Mouse (Mus musculus): Measurements from ENCODE around the gene Pou2f2.

Gene Pou2f2

GRCm38 (mm10) chr7:25082510-25082909 is 97.0 kb downstream of the Pou2f2 start:
- in situ Hi-C loops (cut with MboI; ENCODE audit: low pct_unique_long_range_greater_than_20kb in 1 of 2, low sequenced_read_pairs in 2 of 2, unreplicated experiment in 1 of 2), result no loop called here

DNA sequence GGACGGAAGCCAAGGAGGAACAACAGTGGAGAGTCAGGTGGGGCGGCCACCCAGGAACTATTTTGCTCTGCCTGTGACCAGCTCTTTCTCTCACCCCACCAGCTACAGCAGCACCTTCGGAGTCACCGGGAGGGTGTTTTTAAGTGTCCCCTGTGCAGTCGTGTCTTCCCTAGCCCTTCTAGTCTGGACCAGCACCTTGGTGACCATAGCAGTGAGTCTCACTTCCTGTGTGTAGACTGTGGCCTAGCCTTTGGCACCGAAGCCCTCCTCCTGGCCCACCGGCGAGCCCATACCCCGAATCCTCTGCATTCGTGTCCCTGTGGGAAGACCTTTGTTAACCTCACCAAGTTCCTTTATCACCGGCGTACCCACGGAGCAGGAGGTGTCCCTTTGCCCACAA is 99.1 kb downstream of the Pou2f2 start:
- in situ Hi-C loops (cut with MboI; ENCODE audit: low pct_unique_long_range_greater_than_20kb in 1 of 2, low sequenced_read_pairs in 2 of 2, unreplicated experiment in 1 of 2), result no loop called here

DNA sequence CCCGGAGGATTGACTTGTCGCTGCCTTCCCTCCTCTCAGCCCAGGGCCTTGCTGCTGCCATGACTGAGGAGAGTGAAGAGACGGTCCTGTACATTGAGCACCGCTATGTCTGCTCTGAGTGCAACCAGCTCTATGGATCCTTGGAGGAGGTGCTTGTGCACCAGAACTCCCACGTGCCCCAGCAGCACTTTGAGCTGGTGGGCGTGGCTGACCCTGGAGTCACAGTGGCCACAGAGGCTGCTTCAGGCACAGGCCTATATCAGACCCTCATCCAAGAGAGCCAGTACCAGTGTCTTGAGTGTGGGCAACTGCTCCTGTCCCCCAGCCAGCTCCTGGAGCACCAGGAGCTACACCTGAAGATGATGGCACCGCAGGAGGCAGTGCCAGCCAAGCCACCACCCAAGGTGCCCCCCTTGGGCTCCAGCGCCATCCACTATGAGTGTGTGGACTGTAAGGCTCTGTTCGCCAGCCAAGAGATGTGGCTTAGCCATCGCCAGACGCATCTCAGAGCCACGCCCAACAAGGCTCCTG is 100.0 kb downstream of the Pou2f2 start:
- in situ Hi-C loops (cut with MboI; ENCODE audit: low pct_unique_long_range_greater_than_20kb in 1 of 2, low sequenced_read_pairs in 2 of 2, unreplicated experiment in 1 of 2), result no loop called here

DNA sequence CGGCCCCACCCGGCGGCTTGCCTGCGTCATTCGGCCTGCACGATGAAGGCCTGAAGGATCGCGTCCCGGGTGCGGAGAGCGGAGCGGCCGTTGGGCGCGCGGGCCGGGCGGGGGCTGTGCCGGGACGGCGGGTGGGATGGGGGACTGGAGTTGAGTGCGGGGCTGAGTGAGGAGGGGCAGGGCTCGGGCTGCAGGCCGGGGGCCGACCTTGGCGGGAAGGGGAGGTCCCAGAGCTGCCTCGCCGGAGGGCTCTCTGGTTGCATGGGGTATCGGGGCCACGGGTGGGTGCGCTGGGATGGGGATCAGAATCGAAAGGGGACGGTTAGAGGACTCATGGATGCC is 102.1 kb downstream of the Pou2f2 start:
- in situ Hi-C loops (cut with MboI; ENCODE audit: low pct_unique_long_range_greater_than_20kb in 1 of 2, low sequenced_read_pairs in 2 of 2, unreplicated experiment in 1 of 2), result no loop called here

GRCm38 (mm10) chr7:25076663-25077413 is 102.7 kb downstream of the Pou2f2 start:
- in situ Hi-C loops (cut with MboI; ENCODE audit: low pct_unique_long_range_greater_than_20kb in 1 of 2, low sequenced_read_pairs in 2 of 2, unreplicated experiment in 1 of 2), result no loop called here

DNA sequence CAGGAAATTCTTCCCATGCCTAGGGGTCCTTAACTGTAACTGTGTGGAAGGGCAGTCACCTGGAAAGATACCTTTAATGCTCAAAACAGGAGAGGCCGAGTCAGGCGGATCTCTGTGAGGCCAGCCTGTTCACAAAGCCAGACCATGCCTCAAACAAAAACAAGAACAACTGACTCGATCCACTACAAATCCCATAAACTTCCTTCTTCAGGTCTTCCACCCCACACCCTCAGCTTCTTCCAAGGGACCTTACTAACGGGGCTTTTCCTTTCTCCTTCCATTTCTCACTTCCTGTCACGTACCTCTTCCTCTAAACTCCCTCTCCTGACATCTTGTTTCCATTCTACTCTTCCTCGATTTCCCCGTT is 103.2 kb downstream of the Pou2f2 start:
- in situ Hi-C loops (cut with MboI; ENCODE audit: low pct_unique_long_range_greater_than_20kb in 1 of 2, low sequenced_read_pairs in 2 of 2, unreplicated experiment in 1 of 2), result no loop called here

GRCm38 (mm10) chr7:25073924-25074323 is 105.6 kb downstream of the Pou2f2 start:
- in situ Hi-C loops (cut with MboI; ENCODE audit: low pct_unique_long_range_greater_than_20kb in 1 of 2, low sequenced_read_pairs in 2 of 2, unreplicated experiment in 1 of 2), result no loop called here

GRCm38 (mm10) chr7:25072716-25073390 is 106.7 kb downstream of the Pou2f2 start:
- in situ Hi-C loops (cut with MboI; ENCODE audit: low pct_unique_long_range_greater_than_20kb in 1 of 2, low sequenced_read_pairs in 2 of 2, unreplicated experiment in 1 of 2), result no loop called here

GRCm38 (mm10) chr7:25071979-25072715 is 107.4 kb downstream of the Pou2f2 start, which contains the start of the genes Grik5 and Zfp574:
Gene Grik5 (minus strand): TSS chr7:25072346.
Gene Zfp574 (plus strand): TSS chr7:25072567.
- in situ Hi-C loops (cut with MboI; ENCODE audit: low pct_unique_long_range_greater_than_20kb in 1 of 2, low sequenced_read_pairs in 2 of 2, unreplicated experiment in 1 of 2), result no loop called here

DNA sequence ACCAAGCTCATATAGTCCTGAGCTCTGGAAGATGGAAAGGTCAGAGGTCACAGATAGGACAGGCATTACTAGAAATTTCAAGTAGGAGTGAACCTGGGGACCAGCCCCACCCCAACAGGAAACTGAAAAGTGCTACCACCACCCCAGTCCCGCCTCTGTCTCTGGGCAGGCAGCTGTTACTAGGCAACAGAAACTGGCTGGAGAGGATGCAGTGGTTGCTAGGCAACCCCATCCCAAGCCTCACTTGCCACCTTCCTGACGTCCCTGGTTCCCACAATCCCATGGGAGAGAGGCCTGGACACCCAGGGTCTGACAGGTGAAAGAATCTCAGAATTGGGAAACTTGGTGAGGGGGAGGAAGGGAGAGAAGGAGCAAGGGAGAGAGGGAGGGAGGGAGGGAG is 110.8 kb downstream of the Pou2f2 start:
- in situ Hi-C loops (cut with MboI; ENCODE audit: low pct_unique_long_range_greater_than_20kb in 1 of 2, low sequenced_read_pairs in 2 of 2, unreplicated experiment in 1 of 2), result no loop called here

DNA sequence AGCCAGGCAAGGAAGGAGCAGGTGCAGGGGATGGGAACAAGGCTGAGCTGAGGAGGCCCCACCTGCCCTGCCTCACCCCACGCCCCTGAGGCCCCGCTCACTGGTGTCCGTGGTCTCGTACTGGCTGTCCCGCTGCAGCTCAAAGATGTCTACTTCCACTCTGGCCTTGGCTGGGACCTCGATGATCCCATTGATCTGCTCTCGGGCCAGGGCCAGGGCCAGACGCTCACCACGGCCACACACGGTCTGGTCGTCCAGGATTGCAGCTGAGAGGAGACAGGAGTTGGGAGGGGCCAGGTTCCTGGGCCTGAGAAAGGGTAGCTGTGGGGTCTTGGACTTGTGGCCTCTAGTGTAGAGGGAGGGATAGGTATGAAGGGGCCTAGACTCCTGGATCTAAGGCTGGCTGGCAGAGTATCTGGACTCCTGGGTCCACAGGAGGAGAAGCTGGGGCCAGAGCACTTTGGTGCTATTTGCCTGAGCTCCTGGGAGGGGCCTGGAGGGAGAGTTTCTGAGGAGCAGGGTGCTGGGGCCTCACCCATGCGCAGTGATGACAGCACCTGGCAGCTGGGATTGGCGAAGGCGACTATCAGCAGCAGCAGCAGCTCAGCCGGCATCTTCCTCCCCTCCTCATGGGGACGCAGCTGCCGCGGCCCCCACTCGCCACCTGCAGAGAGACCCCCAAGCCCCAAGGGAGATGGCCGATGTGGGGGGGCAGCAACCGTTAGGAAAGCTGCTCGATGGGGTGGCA is 111.4 kb downstream of the Pou2f2 start:
- in situ Hi-C loops (cut with MboI; ENCODE audit: low pct_unique_long_range_greater_than_20kb in 1 of 2, low sequenced_read_pairs in 2 of 2, unreplicated experiment in 1 of 2), result no loop called here

DNA sequence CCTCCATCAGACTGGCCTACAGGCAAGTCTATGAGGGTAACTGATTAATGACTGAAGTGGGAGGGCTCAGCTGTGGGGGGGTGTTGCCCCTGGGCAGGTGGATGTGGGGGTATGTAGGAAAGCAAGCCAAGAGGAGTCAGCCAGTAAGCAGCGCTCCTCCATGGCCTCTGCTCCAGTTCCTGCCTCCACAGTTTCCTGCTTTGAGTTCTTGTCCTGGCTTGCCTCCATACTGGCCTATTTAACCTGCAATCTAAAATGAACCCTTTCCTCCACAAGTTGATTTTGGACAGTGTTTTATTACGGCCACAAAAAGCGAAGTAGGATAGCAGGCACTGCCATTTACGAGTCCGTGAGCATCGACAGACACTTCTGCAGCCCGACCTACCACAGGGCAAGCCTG is 112.2 kb downstream of the Pou2f2 start:
- in situ Hi-C loops (cut with MboI; ENCODE audit: low pct_unique_long_range_greater_than_20kb in 1 of 2, low sequenced_read_pairs in 2 of 2, unreplicated experiment in 1 of 2), result no loop called here

DNA sequence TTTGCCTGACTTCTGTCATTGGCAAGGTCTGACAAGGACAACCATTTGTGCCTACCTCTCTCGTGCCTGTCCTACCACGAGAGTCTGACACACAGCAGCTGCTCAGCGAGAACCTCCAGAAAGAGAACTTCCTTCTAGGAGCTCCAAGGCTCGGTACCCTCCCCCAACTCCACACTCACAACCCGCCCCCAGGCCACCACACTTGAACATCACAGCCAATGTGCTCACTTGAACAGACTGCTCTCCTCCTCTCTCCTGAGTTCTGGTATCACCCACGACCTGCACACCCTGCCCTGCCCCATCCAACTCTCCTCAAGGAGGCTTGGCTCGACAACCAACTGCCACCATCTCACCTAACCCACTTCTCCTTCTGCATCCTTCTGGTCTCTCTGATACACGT is 115.6 kb downstream of the Pou2f2 start:
- in situ Hi-C loops (cut with MboI; ENCODE audit: low pct_unique_long_range_greater_than_20kb in 1 of 2, low sequenced_read_pairs in 2 of 2, unreplicated experiment in 1 of 2), result no loop called here

GRCm38 (mm10) chr7:25063346-25063745 is 116.2 kb downstream of the Pou2f2 start:
- in situ Hi-C loops (cut with MboI; ENCODE audit: low pct_unique_long_range_greater_than_20kb in 1 of 2, low sequenced_read_pairs in 2 of 2, unreplicated experiment in 1 of 2), result no loop called here

- in situ Hi-C loops (cut with MboI; ENCODE audit: low pct_unique_long_range_greater_than_20kb in 1 of 2, low sequenced_read_pairs in 2 of 2, unreplicated experiment in 1 of 2), result no loop called here
These were observed 120.7 kb downstream of the Pou2f2 start for GRCm38 (mm10) chr7:25058836-25059235.

DNA sequence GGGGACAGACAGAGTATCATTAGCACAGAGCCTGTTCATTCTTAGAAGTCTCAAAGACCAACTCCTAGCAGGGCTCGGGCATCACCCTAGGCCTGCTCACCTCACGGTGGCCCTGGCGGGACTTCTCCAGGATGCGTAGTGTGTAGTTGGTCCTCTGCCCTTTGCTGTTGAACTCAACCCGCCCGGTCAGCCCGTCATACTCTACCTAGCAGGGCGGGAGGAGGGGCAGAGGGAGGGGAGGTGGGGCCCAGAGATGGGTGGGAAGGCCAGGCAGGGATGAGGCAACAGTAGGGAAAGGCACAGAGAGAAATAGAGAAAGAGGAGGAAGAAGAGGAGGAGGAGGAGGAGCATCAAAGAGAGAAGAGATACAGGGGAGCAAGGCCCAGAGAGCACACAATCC is 121.1 kb downstream of the Pou2f2 start:
- in situ Hi-C loops (cut with MboI; ENCODE audit: low pct_unique_long_range_greater_than_20kb in 1 of 2, low sequenced_read_pairs in 2 of 2, unreplicated experiment in 1 of 2), result no loop called here

DNA sequence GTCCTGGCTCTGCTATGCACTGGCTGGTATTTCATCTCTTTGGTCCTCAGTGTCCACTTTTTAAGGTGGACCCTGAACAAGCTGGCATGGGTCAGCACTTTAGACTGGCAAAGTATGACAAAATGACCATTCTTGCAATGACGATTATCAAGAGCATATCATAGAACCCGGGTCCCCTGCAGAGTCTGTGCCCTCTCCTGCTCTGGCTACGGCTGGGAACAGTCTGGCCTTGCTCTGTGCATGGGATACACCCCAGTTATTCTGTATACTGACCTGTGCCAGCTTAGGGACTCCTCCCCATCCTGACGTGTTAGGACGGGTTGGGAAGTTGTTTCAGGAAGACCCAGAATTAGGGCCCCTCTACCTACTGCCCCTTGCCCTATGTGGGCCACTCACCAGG is 121.6 kb downstream of the Pou2f2 start:
- in situ Hi-C loops (cut with MboI; ENCODE audit: low pct_unique_long_range_greater_than_20kb in 1 of 2, low sequenced_read_pairs in 2 of 2, unreplicated experiment in 1 of 2), result no loop called here

DNA sequence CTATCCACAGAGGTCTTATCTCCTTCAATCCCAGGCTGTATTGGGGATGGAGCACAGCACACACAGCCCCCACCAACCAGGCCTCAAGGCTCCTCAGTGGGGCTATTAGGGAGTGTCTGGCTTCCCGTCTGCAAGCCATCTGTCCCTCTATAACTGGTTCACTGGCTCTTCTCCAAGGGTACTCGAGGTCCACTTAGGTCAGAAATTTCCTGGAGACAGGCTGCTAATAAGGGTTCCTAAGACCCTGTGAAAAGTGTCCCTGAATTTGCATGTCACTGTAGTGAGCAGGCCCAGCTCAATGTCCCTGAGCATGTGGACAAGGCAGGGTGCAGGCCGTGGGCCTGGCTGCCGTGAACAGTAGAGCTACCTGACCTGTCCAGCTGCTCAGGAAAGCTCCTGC is 122.6 kb downstream of the Pou2f2 start:
- in situ Hi-C loops (cut with MboI; ENCODE audit: low pct_unique_long_range_greater_than_20kb in 1 of 2, low sequenced_read_pairs in 2 of 2, unreplicated experiment in 1 of 2), result no loop called here

DNA sequence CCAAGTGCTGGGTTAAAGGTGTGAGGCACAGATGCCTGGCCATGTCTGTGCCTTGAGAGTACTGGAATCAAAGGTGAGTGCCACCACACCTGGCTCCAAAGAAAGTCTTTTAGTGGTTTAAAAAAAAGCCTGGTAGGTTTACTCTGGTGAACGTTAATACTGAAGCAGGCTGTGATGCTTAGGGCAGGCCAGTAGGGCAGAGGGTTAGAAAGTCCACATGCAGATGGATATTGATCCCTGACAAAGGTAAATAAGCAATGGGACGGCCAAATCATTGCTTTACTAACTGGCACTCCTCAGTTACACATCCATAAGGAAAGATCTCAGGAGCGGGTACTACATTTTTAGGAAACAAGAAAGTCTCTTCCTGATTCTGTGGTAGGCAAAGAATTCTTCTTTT is 126.9 kb downstream of the Pou2f2 start:
- in situ Hi-C loops (cut with MboI; ENCODE audit: low pct_unique_long_range_greater_than_20kb in 1 of 2, low sequenced_read_pairs in 2 of 2, unreplicated experiment in 1 of 2), result no loop called here

Data from mouse embryonic stem cell (cell line).